Mouse (Mus musculus) layer of hippocampus, adult 9-10 months (tissue): ENCODE results near the gene Exo5.

Experiments used
- DNase-seq: peaks from one replicate; pipeline ENCODE4 v3.0.0; 2022; ENCODE audit warnings: low spot score

Gene Exo5

DNA sequence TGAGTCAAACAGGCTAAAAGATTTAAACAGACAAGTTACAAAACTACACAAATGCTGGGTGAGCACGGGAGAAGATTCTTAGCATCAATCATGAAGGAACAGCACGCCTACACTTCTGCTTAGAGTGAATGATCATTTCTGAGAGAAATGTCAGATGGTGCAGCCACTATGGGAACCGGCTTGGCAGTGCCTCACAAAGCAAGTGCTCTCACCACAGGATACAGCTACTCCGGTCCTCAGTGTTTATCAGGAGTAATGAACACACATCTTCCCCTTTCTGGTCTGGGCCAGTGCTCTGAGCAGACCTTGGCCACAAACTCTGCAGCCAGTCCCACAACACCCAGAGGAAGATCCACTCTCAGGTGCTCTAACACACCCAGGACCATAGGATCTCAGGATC lies 20.3 kb downstream of the Exo5 start:
- no peak for DNase-seq

DNA sequence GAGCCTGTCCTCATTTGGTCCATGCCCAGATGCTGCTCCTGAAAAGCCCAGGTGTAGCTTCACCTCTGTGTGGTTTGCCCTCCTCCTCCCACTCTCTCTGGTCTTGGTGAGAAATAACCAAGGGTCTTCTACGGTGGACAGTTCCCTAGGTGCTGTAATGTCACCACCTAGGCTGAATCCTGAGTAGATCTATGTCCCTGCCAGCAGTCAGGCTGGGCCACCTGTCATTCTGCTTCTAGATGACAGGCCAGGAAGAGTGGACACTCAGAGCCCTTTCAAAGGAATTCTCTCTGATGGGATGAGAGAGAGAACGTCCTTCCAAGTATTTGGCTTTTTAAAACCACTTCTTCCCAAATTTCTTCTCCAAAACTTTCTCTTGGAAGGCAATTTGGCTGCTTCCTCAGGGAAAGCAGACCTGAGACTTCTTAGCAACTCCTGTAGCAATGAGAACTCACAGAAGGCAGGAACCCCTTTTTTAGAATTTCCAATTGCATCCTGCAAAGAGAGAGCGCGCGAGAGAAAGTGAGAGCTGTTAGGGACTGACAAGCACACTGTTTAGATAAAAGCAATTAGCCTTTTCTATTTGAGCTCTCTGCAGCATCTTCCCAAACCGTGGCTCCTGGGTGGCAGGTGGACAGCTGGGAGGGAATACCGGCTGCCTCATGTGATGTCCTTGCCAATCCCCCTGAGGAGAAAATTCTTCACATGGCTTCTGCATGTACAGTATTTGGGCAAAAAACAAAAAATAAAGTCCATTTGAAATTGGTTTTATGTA lies 28.8 kb downstream of the Exo5 start:
- no peak for DNase-seq

DNA sequence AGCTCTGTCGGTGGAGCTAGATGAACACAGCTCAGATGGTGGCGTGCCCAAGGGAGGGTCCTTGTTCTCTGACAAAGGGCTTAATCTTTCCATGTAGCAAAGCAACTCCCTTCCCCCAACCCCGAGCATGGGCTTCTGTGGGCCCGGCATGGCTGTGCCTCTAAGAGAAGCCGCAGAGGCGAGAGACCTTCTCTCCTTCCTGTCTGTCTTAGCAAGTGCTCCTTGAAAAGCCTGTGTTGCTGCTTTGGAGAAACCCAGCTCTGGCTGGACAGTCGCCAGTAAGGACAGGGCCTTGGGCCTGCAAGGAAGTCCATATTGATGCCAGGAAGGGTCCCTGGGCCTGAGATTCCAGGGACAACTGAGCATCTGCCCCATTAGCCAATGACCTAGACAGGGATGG lies 29.6 kb downstream of the Exo5 start:
- DNase-seq = no peak

DNA sequence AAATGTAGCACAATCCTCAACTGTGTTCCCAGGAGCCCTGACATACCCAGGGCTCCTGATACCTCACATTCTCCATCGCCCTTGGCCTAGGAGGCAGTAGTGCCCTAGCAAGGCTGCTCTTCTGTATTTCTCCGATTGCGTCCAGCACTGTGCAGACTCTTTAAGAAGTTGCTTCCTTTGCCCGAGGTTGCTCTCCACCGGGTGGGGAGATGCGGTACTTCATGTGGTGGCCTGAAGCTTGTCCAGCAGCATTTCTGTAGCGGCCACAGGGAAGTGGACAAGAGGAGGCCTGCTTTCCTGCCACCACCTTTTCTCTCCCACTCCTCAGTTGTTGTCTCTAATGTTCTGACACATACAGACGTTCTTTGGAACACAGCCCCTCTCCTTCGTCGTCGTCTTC lies 30.2 kb downstream of the Exo5 start:
- DNase-seq = no peak

DNA sequence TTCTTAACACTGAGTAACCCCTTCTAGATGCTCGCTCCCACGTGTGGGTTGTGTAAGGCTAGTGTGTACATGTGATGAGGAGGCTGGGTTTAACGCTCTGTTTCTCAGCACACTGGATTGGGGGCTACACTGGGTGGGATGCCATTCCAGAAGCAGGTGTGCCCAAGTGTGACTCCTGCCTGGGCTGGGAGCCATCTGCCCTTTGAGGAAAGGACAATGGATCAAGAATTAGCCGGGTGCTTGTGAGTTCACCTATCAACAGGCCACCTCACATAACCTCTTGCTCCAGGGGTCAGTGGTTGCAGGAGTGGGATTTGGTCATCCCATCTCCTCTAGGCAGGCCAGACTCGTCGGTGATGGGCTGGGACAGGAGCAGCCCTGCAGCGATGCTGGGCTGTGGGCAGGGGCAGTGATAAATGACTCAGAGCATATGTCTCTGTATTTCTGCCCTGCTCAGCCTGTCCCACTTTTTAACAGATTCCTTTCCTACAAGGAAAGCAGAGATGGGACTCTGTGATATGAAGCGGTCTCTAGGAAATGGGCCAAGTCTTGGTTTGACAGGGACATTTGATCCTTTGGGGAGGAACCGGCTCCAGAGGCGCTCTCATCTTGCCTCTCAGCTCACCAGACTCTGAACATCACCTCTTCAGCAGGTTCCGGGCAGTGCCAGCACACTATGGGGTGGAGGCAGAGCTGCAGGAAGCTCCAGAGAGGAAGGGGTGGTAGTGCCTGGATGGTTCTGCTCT lies 31.0 kb downstream of the Exo5 start:
- DNase-seq = no peak

DNA sequence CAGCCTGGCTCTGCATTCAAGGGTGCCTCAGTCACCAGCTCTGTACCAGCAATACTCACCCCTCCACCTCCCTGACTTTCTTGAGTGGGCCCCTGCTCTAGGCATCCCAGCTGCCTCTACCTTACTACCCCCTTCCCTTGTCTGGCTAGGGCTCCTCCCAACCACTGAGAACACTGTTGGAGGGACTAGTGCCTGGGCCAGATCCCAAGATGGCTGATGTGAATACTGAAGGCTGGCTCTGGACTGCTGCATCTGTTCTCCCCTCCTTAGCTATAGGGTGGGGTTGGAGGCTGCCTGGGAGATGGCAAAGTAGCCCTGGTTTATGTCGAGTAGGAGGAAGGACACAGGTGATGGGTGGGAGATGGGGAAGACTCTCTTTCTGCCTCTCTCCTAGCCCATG lies 32.3 kb downstream of the Exo5 start:
- no peak for DNase-seq

DNA sequence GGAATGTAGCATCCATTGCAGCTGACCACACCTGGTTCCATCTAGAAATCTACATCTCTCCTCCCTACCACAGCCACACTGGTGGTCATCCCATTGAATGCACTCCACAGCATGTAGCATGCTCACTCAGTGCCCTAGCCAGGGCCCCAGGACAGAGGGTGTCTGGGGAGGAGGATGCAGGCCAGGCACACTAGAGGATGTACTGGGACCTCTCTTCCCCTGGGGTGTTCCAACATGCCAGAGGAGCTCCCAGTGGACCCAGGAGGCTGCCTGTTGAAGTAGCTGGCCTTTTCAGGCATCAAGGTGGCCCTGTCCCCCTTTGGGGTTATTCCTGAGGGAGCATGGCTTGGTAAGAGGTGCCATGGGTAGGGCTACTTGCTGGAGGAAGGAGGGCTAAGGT lies 32.9 kb downstream of the Exo5 start:
- no peak for DNase-seq

DNA sequence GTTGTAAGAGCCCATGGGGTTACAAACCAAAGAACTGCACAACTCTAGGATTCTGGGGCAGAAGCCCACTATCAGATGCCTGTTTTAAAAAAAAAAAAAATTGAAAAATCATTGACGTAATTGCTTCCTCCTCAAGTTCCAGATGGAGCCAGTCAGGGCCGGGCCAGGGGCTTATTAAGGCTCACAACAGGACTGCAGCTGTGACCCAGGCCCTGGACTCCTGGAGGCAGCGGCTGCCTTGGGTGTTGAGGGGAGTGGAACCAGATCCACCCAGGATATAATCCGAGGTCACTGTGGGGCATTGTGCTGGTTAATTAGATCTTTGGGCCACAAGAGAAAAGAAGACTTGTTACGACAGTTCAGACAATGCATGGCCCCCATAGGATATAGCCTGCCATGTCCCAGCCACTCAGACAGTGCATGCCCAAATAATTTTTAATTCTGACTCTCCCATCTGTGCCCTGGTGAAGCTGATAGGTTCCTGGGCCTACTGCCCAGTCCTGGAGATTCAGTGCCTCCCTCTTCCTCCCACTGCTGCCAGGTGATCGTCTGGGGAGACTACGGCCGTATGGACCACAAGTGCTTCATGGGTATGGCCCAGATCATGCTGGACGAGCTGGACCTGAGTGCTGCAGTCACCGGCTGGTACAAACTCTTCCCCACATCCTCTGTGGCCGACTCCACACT lies 33.9 kb downstream of the Exo5 start:
- DNase-seq = no peak

DNA sequence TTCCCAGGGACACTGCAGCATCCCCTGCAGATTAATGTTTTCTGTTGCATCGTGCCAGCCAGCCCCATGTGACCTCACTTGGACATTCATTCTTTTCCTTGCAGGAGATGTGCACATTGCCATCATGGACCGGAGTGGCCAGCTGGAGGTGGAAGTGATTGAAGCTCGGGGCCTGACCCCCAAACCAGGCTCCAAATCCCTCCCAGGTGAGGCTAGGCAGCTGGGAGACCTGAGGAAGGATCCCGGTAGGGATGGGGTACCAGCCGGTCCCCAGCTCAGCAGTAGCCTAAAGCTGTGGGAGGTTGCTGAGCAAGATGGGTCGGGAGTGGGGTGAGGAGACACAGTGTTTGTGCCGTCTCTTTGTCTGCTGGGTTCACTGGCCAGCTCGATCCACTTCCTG lies 35.9 kb downstream of the Exo5 start:
- DNase-seq = no peak

DNA sequence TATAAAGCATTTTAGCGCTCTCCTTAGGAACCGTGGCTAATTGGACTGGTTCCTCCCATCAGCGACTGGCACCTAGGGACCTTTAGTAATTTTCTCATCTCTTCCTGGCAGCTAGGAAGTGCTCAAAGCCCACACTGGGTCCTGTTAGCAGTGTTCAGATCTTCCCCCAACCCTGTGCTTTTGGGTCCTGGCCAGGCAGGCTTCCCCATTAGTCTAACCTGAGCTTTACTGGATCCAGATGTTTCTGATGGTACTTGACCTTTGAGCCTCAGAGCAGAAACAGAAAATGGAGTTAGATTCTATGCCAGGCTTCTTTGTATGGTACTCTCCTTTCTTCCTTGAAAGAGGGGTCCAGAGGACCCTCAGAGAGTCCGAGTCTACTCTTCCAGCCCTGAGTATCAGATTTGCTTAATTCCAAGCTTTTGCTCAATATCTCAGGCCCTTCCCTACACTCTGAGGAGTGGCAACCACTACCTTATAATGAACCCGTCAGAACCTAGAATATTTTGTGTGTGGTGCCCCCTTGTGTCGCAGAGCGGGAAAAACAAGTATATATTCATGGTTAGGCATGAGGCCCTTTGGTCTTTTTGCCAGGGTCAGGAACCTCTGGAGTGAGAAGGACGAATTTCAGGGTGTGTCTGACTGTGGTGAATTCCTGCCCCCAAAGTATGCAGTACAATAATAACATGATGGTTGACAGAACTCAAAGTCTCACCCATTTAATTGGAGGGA lies 37.3 kb downstream of the Exo5 start:
- DNase-seq = no peak

DNA sequence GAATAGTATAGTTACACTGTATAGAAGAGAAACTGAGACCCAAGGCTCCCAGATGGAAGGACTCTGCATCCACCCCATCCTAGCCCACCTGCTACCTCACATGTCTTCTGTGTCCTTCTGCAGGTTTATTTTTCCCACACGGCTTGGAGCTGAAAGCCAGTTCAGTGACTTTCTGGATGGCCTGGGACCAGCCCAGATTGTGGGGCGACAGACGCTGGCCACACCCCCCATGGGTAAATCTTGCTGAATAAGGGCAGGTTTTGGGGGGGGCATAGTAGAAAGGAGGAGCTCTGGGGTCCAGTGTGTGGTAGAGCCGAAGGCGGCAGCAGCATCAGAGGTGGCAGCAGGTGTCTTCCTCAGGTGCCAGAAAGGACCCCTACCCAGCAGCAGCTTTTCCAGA lies 38.0 kb downstream of the Exo5 start:
- DNase-seq = no peak

DNA sequence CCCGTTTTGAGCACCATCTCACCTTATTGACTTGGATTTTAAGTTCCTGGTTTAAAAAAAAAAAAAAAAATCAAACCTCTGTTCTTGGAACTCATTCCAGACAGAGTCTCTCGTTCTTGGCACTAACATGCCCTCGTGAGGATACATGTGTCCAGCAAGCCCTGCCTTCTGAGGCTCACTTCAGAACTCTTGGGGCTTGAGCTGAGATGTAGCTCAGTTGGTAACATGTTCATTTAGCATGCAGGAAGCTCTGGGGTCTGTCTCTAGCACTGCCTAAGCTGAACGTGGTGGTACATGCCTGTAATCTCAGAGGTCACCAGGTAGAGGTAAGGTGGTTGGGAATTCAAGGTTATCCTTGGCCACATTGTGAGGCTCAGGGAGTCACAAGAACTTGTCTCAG lies 38.7 kb downstream of the Exo5 start:
- DNase-seq = no peak

DNA sequence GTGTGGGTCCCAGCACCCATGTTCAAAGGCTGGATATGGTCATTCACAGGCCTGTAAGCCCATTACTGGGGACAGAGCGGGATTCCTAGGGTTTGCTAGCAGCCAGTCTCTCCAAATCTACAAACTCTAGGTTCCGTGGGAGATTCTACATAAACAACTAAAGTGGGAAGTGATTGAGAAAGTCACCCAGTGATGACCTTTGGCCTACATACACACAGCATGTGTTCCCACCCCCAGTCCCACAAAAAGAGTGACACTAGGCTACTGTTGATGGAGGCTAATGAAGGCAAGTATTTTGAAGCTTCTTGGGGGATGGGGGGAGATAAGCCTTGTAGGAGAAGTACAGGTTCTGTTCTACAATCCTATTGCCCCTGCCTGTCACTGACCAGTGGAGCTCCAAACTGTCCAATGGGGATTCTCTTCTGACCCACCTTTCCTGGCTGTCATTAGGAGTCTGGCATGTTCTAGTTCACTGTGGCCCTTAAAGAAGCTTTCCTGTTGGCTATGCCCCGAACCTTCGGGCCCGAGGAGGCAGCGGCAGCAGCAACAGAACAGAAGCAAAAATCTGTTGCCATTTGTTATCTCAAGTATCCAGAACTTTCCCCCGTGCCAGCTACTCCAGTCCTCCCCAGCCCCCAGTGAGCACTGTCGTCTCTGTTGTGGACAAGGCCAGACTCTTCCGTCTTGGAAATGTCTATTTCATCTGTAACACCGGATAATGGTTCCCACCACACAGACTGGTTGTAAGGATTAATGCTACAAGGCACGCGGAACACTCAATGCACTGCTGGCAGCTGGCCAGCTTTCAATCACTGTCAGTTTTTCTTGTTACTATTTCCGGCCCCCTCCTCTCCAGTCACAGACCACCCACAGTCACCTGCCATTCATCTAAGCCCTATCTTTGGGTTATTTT lies 39.4 kb downstream of the Exo5 start:
- DNase-seq = no peak

DNA sequence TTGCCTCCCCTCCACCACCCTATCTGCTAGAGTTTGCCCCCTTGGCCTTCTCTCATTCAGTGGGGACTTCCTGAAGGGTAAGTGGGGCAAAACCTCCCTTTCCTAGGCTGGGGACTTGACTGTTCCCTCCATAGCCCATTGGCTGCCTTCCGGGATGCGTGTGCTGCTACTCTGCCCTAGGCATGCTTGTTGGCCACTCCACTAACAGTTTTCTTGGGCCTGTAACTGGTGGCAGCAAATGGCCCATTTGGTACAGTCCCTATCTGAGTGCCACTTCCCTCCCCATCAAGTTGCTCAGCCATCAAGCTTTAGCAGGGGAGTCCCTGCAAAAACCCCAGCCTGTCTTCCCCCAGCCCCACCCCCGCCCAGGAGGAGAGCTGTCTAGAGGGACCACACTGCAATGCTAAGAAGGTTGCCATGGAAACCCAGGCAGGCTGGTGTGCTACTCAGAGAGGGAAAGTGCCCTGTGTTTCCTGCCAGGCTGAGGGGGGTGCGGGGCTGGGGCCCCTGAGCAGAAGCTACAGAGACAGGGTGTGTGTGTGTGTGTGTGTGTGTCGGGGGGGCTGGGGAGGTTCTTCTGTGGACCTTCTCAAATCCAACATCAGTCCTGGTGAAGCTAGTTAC lies 42.7 kb downstream of the Exo5 start:
- no peak for DNase-seq

DNA sequence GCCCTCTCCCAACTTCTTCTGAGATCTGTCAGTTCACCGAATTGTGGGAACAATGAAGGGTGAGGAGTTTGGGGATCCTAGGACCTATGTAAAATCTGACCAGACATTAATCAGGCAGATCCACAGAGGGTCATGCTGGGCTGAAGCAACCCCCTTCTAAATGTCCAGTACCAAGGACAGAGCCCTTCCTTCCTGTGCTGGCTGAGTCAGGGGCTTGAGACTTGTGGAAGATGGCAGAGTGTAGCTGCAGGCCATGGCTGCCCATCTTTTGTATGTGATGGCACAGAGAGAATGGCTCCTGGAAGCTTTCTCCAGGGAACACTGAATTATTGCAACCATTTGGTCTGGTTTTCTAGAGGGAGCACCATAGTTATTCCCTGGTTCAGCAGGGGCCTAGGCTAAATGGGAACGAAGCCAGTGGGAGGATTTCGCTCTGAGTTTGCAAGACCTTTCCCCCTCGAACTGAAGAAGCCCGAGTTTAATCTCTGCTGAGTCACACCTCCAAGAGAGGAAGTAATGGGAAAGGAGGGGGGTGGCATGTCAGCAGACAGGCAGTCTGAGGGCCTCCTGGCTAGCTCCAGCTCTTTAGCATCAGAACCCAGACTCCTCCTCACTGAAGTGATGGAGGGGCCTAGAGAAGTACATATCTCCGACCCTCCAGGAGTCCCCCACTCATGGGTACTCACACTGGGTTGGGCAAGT lies 43.9 kb downstream of the Exo5 start:
- DNase-seq = no peak

DNA sequence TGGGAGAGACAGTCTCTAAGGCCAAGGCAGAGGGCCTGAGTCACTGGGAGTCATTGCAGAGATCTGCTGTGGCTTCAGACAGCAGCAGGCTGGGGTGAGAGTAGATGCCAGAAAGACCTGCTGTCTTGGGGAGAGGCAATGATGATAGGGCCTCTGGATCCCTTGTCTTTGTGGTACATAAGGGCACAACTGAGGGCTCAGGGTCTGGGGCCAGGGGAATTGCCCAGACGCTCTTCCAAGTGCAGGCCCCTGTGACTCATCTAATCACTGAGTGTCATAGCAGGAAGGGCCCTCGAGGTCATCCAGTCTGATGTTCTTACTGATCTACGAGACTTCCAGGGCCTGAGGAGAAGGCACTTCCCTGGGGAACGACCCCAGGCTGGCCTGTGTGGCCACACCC lies 45.4 kb downstream of the Exo5 start:
- DNase-seq = no peak

DNA sequence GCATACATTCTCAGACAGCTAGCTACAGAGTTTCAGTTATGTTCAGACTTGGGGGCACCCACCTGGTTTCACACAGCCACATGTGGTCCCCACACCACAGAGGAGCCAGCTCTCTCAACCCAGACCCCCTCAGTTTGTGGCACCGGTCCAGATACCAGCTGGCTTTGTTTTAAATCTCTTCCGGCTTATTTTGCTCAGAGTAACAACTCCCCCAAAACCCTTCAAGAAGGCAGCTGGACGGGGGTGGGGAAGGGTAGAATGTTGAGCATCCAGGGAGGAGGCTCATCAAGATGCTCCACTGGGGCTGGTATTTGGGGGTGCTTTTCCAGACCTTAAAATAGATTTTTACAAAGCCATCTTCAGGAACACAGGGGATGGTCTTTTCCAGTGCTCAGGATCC lies 46.1 kb downstream of the Exo5 start:
- DNase-seq = no peak

DNA sequence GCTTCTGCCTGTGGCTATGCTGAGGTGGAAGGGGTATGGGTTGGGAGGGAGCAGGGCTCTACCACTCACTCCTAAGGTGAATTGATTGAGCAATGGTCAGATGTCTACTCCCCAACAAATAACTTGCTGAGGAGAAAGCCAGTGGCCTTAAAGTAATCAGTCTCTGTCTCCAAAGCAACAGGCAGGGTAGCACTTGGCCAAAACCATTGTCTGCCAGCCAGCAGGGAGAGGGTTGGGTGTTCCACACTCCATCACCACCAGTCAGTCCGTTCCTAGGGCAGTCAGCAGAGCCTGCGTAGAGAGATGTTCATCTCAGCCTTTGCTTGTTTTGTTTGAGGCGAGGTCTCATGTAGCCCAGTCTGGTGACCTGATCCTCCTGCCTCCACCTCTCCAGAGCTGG lies 48.9 kb downstream of the Exo5 start:
- DNase-seq = no peak
